11 mouse cellular contexts compared by ENCODE assay signal in the genomic region with DNA sequence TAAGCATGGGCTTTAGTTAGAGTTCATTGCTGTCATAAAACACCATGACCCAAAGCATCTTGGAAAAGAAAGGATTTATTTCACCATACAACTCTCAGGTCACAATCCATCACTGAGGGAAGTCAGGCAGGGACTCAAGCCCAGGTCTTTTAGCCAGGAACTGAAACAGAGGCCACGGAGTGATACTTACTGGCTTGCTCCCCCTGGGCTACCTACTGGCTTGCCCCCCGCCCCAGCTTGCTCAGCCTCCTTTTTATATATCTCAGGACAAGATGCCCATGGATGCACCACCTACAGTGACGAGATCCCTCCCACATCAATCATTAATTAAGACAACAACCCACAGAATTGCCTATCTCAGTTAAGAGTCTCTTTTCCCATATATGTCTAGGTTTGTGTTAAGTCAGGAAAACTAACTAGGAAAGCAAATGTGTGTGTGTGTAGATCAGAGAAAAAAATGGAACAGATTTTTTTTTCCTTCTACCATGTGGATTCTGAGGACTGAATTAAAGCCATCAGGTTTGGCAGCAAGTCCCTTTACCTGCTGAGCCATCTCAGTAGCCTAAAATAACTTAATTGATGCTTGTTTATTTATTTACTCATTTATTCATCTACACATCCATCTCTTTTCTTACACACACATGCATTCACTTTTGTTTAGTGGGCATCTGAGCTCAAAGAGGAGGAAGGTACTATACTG.
DNase-seq lines count a peak whose midpoint lies in the region; ATAC-seq and TF ChIP-seq lines count a peak whose summit lies in the region.
"Had no signal": no experiment of that assay in that cellular context is flagged by ENCODE, and none has a peak within 500 bp of the region (broad histone marks: within the 10 kb centered on the region; RNA-seq: fewer than 3 reads in every experiment).

No protein-coding gene starts in this region.

- DNase-seq in heart, adult 11 months: peak; percentile 62
- no peak for DNase-seq in heart, adult 2 months
- no peak for DNase-seq in hindbrain, postnatal 0 days (ENCODE audit: low spot score)
- DNase-seq in brain, embryonic 14.5 days (ENCODE audit: low read depth): peak; percentile 37
- no peak for DNase-seq in layer of hippocampus, postnatal 36 days
- DNase-seq: thymus, postnatal 14 days had no signal

- H3K27ac ChIP-seq in heart, adult 2 months: no peak overlapping the region
- H3K27ac ChIP-seq in hindbrain, postnatal 0 days: peak overlapping the region; percentile 16; the same call in 1 of the 2 replicates
- no peak overlapping the region for H3K27ac ChIP-seq in hindbrain, embryonic 12.5 days
- H3K27ac ChIP-seq in forebrain, embryonic 16.5 days (ENCODE audit: low read length): peak overlapping the region; percentile 52
- H3K27ac ChIP-seq: midbrain, embryonic 12.5 days; stomach, postnatal 0 days had no signal

- peaks cover 2% of the 10 kb centered on the region; the same call in 1 of the 2 replicates for H3K4me1 ChIP-seq in heart, adult 2 months (ENCODE audit: control insufficient read depth, insufficient read depth, low read length)
- H3K4me1 ChIP-seq in hindbrain, postnatal 0 days (ENCODE audit: insufficient read depth, low read length): no peaks in the 10 kb centered on the region
- H3K4me1 ChIP-seq in hindbrain, embryonic 12.5 days: 0 out of 2 replicates have a peak, but pooled peaks cover 5% of the 10 kb centered on the region
- peaks cover 34% of the 10 kb centered on the region for H3K4me1 ChIP-seq in forebrain, embryonic 16.5 days (replicated peaks; ENCODE audit: control insufficient read depth, insufficient read depth, low read length)

- ATAC-seq in hindbrain, postnatal 0 days: no peak
- ATAC-seq in hindbrain, embryonic 12.5 days (ENCODE audit: low FRiP score): no peak
- no peak for ATAC-seq in forebrain, embryonic 16.5 days
- ATAC-seq: intestine, embryonic 16.5 days had no signal

- intact Hi-C loops in heart, adult 2 months (cut with DNase I): no loop called here

- H3K9me3 ChIP-seq in hindbrain, postnatal 0 days (ENCODE audit: low read length): no peaks in the 10 kb centered on the region
- H3K9me3 ChIP-seq in hindbrain, embryonic 12.5 days (replicated peaks): no peaks in the 10 kb centered on the region
- H3K9me3 ChIP-seq in forebrain, embryonic 16.5 days (ENCODE audit: control insufficient read depth, low read length): no peaks in the 10 kb centered on the region
- H3K9me3 ChIP-seq: midbrain, embryonic 12.5 days had no signal

- no peak overlapping the region for H3K4me3 ChIP-seq in heart, adult 2 months
- H3K4me3 ChIP-seq in hindbrain, postnatal 0 days (ENCODE audit: low read length): no peak overlapping the region
- no peak overlapping the region for H3K4me3 ChIP-seq in hindbrain, embryonic 12.5 days
- no peak overlapping the region for H3K4me3 ChIP-seq in forebrain, embryonic 16.5 days (replicated peaks; ENCODE audit: low read length)
- H3K4me3 ChIP-seq: midbrain, embryonic 12.5 days had no signal

- no peaks in the 10 kb centered on the region for H3K79me2 ChIP-seq in heart, adult 2 months (replicated peaks; ENCODE audit: control insufficient read depth, insufficient read depth, low read length)

- no peak for TF ChIP-seq CTCF in heart, adult 2 months (IDR thresholded peaks at IDR 0.05)
- no peak for TF ChIP-seq CTCF in hindbrain, postnatal 0 days (IDR thresholded peaks at IDR 0.05; ENCODE audit: low read depth)
- TF ChIP-seq CTCF in brain, embryonic 14.5 days (IDR thresholded peaks at IDR 0.05; ENCODE audit: borderline replicate concordance, extremely low read depth, insufficient read depth, insufficient read length): no peak

- TF ChIP-seq POLR2A in heart, adult 2 months (IDR thresholded peaks at IDR 0.05; ENCODE audit: insufficient read depth, low read depth, low read length): no peak
- no peak for TF ChIP-seq POLR2A in brain, embryonic 14.5 days (IDR thresholded peaks at IDR 0.05; ENCODE audit: borderline replicate concordance, extremely low read depth, insufficient read depth, insufficient read length, poor library complexity, severe bottlenecking)

- 87% methylated on average over 3 of the region's 3 CpGs for WGBS in heart, adult 2 months
- WGBS in hindbrain, postnatal 0 days: 51% methylated on average over 3 of the region's 3 CpGs
- WGBS in hindbrain, embryonic 12.5 days: 62% methylated on average over 3 of the region's 3 CpGs
- 47% methylated on average over 3 of the region's 3 CpGs for WGBS in forebrain, embryonic 16.5 days

- TF ChIP-seq EP300 in heart, adult 2 months (IDR thresholded peaks at IDR 0.05; ENCODE audit: insufficient read depth, low read depth, low read length): no peak

- H3K4me2 ChIP-seq in hindbrain, postnatal 0 days (ENCODE audit: low read depth, low read length): no peak overlapping the region
- H3K4me2 ChIP-seq in hindbrain, embryonic 12.5 days (replicated peaks): no peak overlapping the region
- no peak overlapping the region for H3K4me2 ChIP-seq in forebrain, embryonic 16.5 days (ENCODE audit: low read length)
- H3K4me2 ChIP-seq: midbrain, embryonic 12.5 days had no signal

- H3K36me3 ChIP-seq in heart, adult 2 months (ENCODE audit: control insufficient read depth, insufficient read depth, low read length): no peaks in the 10 kb centered on the region
- no peaks in the 10 kb centered on the region for H3K36me3 ChIP-seq in hindbrain, postnatal 0 days (ENCODE audit: insufficient read depth, low read length)
- no peaks in the 10 kb centered on the region for H3K36me3 ChIP-seq in hindbrain, embryonic 12.5 days
- H3K36me3 ChIP-seq in forebrain, embryonic 16.5 days (ENCODE audit: control insufficient read depth, insufficient read depth): no peaks in the 10 kb centered on the region
- H3K36me3 ChIP-seq: midbrain, embryonic 12.5 days had no signal

- no peaks in the 10 kb centered on the region for H3K27me3 ChIP-seq in heart, adult 2 months (ENCODE audit: control insufficient read depth, insufficient read depth, low read length)
- H3K27me3 ChIP-seq in hindbrain, postnatal 0 days (ENCODE audit: insufficient read depth, low read length): no peaks in the 10 kb centered on the region
- no peaks in the 10 kb centered on the region for H3K27me3 ChIP-seq in hindbrain, embryonic 12.5 days
- no peaks in the 10 kb centered on the region for H3K27me3 ChIP-seq in forebrain, embryonic 16.5 days (replicated peaks; ENCODE audit: control insufficient read depth, insufficient read depth, low read length)
- H3K27me3 ChIP-seq: midbrain, embryonic 12.5 days had no signal

- no peak overlapping the region for H3K9ac ChIP-seq in heart, adult 2 months (ENCODE audit: low read depth, low read length)
- H3K9ac ChIP-seq in hindbrain, postnatal 0 days (replicated peaks; ENCODE audit: low read length): no peak overlapping the region
- no peak overlapping the region for H3K9ac ChIP-seq in hindbrain, embryonic 12.5 days
- no peak overlapping the region for H3K9ac ChIP-seq in forebrain, embryonic 16.5 days (replicated peaks; ENCODE audit: low read depth, low read length)
- H3K9ac ChIP-seq: midbrain, embryonic 12.5 days had no signal

Comparison
In these comparisons a context has a peak if more than half of its experiments do, and no peak if none do; other contexts are left out.
1. DNase-seq: peak in heart, adult 11 months (single experiment) and brain, embryonic 14.5 days (single experiment); none in heart, adult 2 months (0 of 2), hindbrain, postnatal 0 days (single experiment) and layer of hippocampus, postnatal 36 days (0 of 2).
2. H3K27ac ChIP-seq: peak in hindbrain, postnatal 0 days (single experiment) and forebrain, embryonic 16.5 days (single experiment); none in heart, adult 2 months (single experiment) and hindbrain, embryonic 12.5 days (single experiment).